Mouse (Mus musculus) right cerebral cortex, adult 18-20 months (tissue): ENCODE results near the gene Ddx41.

Experiments used
- DNase-seq: peaks from one replicate; pipeline ENCODE4 v3.0.0; 2022; ENCODE audit warnings: mixed read lengths

Ddx41 gene

DNA sequence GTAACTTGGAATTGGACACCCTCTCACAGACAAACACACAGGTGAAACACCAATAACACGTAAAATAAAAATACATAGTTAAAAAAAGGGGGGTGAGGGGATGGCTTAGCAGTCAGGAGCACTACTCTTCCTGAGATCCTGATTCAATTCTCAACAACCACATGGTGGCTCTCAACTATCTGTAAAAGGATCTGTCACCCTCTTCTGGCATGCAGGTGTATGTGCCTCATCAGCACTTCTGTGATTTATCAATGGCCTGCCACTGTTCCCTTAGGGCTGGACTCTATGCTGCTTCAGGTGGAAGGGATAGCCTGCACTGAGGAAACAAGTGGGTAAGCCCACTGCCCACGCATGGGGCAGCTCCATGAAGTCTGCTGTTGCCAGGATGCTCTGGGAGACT is 4.5 kb upstream of the Ddx41 start:
- DNase-seq: peak; percentile 53

DNA sequence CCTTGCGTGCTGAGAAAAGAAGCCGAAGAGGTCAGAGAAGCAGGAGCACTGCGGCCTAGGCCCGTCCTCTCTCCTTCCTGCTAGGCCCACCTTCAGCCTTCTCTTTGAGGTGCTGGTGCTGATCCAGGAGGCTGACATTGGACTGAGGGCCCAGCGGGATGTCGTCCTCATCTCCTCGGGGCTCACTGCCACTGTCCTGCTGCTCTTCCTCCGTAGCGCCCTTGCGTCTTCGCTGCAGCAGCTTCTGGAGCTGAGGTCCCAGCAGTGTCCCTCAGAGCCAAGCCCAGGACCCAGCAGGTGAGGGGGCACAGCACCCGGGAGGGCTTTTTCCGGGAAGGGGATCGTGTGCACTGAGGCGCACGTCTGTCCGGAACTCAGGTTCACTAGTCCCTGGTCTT is 663 bp downstream of the Ddx41 start:
- DNase-seq: no peak

DNA sequence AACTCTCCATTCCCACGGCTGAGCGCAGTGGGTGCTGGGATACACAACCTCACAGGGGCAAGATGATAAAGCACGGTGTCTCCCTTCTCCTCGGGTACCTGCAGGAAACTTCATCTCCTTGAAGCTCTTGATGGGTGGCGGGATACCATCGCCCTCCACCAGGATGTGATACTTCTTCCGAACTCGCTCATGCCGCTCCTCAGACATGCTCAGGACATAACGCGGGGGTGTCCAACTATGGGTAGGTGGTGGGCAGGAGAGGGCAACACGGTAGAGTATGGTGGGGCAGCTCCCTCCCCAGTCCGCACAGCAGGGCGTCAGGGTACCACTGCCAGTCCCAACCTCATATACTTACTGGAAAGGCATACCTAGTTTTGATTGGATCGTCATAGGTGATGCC is 1.3 kb downstream of the Ddx41 start:
- DNase-seq: no peak

DNA sequence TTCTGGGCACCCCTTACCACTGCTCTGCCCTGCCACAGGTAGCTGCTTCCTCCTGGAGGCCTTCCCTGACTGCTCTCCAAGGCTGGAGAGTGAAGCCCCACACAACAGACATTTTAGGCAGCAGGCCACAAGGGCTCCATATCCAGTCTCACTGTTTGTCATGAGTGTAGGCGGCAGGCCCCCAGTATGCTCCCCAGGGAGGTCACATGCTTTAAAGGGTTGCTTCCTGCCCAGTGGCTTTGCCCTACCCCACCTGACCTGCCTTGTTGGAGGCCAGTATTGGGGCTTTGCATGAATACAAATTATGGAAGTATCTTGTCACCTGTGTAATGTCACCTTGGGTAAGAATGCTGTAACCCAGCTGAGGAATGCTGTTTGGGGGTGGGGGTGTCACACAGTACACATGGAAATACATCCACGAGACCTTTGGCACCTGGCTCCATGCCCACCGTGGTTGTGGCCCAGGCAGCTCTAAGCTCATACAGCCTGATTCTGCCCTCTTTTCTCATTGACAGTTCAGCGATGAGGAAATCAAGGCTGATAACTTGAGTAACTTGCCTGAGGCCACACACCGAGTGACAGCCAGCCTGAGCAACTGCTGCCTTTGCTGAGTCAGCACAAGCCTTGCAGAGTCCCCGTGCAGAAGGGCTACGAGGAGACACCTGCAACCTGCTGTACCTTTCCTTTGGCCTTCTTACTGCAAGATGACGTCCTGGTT is 7.1 kb downstream of the Ddx41 start, which contains the start of gene Dok3:
Gene Dok3 (minus strand): TSS at position 99 of the 718 bp plus-strand sequence.
- no peak for DNase-seq

DNA sequence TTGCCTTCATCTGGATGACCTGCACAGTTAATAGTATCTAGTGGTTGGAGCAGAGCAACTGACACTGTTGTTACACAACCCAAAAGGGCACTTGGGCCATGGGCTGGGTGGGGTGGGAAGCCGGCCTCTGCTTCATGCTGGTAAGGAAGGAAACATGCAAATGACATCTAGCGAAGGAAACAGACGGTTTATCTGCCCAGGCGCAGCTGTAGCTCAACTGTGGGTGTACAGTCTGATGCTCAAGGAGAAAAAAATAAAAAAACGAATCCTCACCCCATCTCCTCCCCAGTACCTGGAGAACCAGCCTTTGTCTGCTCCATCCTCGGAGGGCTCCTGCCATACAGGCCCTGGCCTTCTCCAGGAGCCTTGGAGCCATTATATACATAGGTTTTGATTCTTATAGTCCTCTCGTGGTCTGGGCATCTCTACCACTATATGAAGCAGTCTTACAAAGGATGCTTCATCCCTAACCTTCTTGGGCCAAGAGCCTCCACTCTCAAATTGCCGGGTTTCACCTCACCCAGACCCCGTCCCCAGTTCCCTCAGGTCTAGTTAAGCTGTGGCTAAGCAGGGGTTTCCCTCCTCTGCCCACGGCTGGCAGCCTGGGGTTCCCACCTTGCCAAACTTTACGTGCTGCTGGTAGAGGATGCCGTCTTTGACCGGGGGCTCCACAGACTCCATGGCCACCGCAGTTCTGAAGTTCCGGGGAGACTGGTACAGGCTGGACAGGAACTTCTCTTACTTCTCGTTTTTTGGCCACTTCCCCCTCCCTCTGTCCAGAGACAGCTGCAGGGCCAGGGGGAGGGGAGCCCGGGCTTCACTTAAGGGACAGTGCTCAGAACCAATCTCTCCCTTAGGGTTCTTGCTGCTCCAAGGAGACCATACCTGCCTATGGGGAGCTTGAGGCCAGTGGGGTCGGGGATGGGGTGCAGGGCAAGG is 8.4 kb downstream of the Ddx41 start:
- no peak for DNase-seq

DNA sequence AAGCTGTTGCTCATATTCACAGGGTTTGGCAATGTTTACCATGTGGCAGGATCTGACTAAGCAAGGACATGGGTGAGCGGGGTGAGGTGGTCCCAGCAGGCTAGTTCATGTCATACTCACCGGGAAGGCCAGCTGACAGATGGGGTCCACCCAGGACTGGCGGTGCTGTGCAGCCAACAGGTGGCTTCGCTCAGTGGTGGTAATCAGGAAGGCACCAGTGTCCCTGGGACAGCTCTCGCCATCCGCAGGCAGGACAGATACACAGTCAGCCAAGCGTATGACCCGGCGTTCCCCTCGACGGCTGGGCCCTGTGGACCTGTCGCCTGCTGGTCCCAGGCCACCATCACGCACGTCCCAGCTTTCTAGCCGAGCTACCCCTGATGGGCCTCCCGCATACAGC is 9.2 kb downstream of the Ddx41 start:
- DNase-seq: no peak

DNA sequence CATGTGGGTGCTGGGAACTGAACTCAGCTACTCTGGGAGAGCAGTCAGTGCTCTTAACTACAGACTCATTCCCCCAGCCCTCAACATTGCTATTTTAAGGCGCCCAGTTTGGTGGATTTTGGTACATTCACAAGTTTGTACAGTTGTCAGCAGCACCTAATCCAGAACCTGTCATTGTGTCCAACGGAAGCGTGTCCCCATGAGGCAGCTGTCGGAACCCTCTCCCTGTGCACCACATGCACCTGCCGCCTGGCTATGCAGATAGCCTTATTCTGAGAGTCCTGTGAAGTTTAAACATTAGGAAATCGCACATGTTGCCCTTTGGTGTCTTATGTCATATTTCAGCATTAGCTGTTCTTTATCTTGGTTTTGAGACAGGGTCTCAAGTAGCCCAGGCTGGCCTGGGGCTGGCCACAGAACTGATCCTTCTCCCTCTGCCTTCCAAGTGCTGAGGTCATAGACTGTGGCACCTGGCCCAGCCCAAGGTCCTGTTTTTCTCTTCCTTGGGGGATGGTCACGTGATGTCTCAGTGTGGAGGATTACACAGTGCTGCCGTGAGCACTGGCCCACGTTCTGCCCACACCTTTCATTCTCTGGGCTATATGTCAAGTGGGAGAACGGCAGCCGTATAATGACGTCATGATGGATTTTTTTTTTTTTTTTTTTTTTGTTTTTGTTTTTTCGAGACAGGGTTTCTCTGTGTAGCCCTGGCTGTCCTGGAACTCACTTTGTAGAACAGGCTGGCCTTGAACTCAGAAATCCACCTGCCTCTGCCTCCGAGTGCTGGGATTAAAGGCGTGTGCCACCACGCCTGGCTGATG is 10.5 kb downstream of the Ddx41 start:
- DNase-seq: no peak

DNA sequence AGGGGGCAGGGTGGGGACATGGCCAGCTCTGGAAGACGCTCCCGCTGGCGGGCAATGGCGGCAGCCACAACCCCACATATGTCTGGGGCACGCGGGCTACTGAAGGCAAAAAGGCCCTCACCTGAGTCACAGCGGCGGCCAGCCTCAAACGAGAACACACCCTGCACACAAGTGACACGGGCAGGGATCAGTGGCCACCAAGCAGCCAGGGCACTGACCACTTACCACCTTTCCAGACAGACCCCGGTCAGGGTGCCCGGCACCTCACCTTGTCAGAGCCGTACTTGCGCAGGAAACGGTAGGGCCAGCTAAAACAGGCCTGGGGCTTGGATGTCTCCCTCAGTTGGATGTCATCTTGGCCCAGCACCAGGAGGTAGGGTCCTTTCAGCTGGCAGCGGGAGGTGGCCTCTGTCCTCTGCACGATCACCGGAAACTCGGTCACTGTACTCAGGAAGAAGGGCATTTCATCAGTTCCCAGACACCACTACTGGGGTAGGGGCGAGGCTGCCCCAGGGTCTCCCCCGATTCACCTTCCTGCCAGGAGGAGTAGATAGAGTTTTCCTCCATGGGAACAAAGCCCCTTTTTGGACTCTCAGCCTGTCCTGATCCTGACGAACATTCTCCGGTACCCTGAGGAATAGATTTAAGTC is 12.4 kb downstream of the Ddx41 start:
- no peak for DNase-seq

DNA sequence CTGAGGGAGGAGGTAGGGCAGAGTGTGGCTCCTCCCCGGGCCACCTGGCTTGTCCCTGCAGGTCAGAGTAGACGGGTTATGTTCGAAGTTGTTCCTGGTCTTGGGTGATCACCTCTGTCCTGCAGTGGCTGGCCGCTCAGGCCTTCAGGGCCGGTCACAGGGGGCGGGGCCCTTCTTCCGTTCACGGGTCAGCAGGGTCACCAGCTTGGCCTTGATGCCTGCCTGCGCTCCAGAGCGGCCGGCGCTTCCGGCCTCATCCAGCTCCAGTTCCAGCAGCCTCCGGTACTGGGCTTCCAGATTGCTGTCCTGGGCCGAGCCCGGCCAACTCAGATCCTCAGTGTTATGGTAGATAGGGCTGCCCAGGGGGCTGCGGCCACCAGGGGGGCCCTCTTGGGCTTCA is 13.2 kb downstream of the Ddx41 start:
- DNase-seq: no peak

DNA sequence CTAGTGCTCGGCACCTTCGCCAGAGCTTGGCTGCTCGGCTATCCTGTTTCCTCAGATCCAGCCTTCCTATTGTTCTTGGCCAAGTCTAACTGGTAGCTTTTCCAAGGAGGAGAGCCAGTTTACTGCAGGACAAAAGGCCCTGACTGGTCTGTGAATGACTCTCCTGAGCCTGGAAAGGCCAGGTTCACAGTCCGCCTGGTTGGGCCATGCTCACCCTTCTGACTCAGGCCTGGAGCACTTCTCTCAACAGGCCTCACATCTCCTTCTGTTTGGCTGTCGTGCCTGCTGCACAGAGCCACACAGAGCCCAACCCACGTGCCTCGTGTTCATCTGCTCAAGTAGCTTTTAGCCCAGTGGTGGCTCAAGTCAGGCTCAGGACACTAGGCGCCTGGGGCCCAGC is 13.7 kb downstream of the Ddx41 start:
- no peak for DNase-seq

DNA sequence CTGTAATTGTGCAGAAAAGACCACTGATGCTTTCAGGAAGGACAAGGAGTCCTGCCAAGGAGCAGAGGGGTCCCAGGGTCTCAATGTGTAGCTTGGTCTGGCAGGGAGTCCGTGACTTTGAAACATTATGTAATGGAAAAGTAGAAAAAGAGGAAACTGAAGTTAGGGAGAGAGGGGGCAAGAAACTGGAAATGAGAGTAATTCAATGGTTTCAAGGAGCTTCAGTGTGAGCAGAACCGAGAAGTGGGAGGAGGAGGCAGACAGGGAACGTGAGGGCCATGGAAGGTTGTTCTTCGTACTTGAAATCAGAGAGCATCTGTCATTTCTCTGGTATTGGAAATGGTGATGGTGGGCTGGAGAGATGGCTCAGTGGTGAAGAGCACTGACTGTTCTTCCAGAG is 16.9 kb downstream of the Ddx41 start:
- DNase-seq: no peak

DNA sequence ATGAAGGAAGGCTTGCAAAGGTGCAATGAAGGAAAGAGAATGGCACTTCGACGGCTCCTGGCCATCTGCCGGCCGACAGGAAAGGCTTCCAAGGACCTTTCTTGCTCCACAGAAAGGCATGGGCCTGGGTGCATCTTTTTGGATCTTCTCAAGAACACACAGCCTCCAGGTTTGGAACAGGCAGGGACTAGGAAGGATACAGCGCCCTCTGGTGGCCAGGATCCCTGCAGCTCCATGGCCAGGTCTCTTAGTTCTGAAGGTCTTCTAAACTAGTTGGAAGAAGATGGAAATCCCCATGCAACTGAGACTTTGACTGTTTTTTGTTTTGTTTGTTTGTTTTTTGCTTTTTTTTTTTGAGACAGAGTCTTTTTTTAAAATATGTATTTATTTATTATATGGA is 19.5 kb downstream of the Ddx41 start:
- peak; percentile 86 for DNase-seq

DNA sequence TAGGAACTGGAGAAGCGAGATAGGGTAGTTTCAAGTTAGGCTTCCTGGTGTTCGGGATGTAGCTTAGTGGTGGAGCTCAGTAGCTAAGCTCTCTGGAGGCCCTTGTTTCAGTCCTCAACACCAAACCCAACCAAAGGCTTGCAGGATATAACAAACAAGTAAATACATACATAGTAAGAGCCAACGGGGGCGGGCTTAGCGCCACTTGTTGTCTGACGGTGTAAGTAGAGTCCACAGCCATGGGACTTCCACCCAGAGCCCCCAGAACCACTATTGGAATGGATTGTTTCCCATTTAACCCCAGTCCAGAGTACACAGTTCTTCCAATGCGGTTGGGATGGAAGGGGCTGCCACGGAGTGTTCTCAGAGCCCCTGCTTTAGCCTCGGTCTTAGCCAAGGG is 22.6 kb downstream of the Ddx41 start:
- no peak for DNase-seq

DNA sequence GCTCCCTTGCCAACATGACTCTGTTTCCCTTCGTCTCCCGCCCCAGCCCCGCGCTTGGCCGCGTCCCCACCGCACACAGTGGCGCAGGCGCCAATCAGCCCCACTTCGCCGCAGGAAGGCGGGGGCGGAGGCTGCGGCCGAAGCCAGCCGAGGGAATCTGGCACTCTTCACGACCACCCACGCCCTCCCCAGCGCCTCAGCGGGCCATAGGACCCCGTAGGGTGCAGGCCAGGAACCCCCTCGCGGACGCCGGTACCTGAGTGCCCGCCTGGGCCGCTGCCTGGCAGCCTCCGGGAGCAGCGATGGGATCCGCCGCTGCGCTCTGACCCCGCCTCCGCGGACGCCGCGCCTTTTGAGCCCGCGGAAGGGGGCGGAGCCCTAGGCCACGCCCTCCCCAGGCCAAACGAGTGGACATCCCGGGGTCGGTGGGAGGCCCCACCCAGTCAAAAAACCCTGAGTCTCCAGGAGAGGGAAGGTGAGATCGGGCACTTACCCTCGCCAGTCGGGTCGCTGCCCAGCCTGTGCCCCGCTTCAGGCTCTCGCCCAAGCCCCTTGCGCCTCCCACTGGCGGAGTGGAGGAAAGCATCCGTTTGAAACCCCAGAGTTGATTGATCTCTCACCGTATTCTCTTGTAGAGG is 23.2 kb downstream of the Ddx41 start, which contains the start of gene Pdlim7:
Gene Pdlim7 (minus strand): TSS at position 566 of the 638 bp plus-strand sequence.
- DNase-seq: peak; percentile 86

DNA sequence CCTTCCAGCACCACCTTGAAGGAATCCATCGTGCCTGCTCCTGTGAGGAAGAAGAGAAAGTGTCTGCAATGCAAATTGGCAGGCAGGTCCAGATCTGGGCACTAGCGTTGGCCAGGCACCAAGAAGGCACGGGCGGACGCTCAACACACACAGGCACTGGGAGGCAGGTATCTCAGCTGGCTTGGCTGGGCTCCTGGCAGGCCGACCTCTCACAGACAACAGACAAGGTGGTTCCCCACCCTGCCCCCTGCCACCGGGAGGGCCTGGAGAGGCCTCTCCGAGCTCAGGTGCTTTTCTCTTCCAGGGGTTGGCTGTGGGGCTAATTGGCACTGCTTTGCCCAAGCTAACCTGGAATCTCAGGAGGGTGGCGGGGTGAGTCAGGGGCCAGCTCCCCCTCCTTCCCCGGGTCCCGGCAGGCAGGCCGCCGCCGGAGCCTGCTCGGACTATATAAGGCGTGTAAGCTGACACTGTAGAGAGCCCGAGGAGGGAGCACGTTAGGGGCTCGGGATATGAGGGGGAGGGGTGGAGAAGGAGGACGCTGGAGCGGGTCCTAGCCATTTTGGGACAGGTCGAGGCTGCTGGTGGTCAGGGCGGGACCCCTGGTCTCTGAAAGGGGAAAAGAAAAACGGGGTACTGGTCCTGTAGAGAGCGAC is 24.0 kb downstream of the Ddx41 start:
- DNase-seq: no peak

DNA sequence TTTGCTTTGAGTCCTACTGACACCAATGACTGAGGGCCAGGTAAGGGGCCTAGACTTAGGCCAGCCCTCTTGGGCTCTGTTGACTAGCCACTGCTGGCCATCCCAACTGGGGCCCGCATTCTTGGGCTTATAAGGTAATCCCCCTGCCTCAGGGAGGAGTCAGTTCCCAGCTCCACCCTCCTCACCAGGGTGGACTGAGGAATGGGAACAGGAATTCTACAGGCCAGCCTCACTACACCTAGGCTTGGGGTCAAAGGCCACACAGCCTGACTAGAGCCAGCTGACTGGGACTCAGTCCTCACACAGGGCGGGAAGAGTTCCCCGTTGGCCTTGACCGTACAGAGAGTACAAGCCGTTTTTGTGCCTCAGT is 25.0 kb downstream of the Ddx41 start:
- DNase-seq: no peak

DNA sequence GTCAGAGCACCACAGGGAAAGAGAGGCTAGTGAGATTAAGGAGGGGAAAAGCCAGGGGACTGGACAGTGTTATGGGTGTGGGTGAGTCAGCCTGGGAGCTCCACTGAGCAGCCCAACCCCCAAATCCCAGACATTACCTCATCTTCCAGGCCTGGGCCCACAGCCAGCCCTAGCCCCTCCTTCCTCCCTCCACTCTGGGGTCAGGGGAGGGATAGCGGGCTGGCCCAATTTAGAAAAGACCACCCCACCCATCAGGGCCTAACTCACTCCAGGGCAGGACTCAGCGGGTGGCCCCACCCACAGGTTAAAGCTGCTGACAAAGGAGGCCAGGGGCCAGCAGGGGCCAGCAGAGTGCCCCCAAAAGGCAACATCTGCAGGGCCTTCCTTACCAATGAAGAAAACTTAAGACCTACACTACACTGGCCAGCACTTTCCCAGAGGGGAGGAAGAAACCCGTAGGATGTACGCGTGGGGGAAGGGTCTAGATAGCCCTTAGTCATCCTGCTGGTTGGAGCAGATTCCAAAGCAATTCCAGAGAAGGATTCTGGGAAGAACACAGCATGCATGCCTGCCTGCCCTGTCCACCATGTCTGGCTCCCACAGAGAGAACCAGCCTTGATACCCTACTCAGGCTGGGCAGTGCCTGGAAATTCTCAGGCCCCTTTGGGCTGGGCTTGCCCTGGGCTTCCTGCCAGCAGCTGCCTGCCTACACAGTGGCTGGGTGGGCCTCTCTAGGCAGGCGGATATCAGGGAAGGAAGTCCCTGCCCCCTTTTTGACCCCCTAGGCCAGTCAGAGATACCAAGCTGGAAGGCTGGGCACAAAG is 25.6 kb downstream of the Ddx41 start:
- no peak for DNase-seq

DNA sequence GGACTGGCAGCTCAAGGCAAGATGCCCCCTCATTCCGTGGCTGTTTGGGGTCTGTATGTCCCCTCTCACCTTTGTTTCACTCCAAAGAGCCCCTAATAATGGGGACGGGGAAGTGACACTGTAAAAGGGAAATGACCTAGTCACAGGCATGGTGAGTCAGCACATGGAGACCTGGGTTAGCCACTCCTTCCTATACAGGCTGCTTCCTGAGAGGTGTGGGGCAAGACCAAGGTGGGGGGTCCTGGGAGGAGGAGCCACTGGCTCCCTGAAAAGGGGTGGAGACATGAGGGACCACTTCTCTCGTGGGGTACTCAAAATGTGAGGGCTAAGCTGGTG is 26.2 kb downstream of the Ddx41 start:
- no peak for DNase-seq

DNA sequence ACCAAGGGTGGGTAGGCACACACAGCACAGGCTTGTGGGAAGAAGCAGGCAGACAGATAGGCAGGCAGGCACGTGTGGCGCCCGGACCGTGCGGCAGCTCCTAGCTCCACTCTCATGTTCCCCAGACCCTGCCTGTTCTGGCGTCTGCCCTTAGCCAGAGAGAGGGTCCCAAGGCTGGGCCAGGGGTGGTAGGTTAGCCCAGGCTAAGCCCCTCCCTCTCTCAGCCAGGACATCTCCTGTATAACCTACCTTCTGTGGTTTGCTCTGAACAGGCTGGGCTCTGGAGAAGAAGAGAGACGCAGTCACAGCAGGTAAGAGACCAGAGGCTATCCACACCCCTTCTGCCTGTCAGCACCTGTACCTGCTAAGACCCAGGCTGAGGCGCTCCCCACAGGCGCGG is 27.9 kb downstream of the Ddx41 start:
- DNase-seq: no peak

DNA sequence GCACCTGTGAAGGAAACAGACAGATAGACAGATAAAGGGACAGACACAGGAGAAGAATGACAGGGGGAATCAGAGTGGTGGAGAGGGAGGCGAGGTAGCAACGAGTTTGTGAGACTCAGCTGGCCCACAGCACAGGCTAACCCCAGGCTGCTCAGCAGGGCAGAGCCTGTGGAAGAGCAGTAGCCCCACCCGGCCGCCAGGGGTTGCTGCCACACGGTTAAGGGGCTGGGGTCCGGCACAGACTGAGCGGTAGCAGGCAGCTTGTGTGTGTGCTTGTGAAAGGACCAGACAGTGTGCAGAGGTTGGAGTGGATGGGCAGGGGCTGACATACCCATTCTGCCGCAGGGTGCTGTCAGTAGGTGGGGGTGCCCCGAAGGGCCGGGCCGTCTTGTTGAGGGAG is 28.6 kb downstream of the Ddx41 start:
- DNase-seq: no peak

DNA sequence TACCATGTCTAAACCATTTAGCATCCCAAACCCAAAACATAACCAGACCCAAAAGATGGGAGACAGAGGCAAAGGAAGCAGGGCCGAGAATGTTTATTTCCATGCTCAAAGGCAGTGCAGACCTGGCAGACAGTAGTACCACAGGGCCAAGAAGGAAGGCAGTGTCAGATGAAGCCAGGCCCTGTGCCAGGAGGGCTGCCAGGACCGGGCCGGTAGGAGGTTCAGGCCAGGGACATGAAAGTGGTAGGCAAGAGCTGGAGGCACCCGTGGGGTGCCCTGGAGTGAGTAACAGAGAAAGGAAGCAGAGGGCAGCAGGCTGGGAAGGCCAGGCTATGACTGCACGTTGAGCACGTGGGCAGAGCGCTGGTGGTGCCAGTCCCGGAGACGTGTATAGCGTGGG is 29.8 kb downstream of the Ddx41 start:
- DNase-seq: no peak
